Mouse (Mus musculus) limb, embryonic 15.5 days (tissue): ENCODE measurements around the gene Slc4a7. TPM values are rescaled to one million over a fixed set of nuclear protein-coding genes. Genes with fewer than 3 reads are reported as not detected.

Source experiments
- ATAC-seq: fragments of 200-750 bp; cut with Nextera tagmentation; 2 replicates; pipeline ENCODE4 v1.8.0; 2017; ENCODE audit warnings: low read depth, moderate TSS enrichment; ENCODE audit not compliant: insufficient number of reproducible peaks, low FRiP score, low TSS enrichment
- H3K27ac ChIP-seq: fragments of 300-500 bp; sonication (generic); 2 replicates; pipeline ENCODE4 v1.5.1; 2015; ENCODE audit warnings: moderate library complexity, mild to moderate bottlenecking, inconsistent platforms
- H3K27me3 ChIP-seq: fragments of 300-500 bp; sonication (generic); 2 replicates; pipeline ENCODE4 v1.6.1; 2015; ENCODE audit warnings: inconsistent platforms
- H3K36me3 ChIP-seq: fragments of 300-500 bp; sonication (generic); 2 replicates; pipeline ENCODE4 v1.6.1; 2015; ENCODE audit warnings: inconsistent platforms
- H3K4me1 ChIP-seq: fragments of 300-500 bp; sonication (generic); 2 replicates; pipeline ENCODE4 v1.6.1; 2015; ENCODE audit warnings: inconsistent platforms
- H3K4me2 ChIP-seq: fragments of 300-500 bp; sonication (generic); 2 replicates; pipeline ENCODE4 v1.6.1; 2015; ENCODE audit warnings: mild to moderate bottlenecking, inconsistent platforms
- H3K4me3 ChIP-seq: fragments of 300-500 bp; sonication (generic); 2 replicates; pipeline ENCODE4 v1.5.1; 2015; ENCODE audit warnings: mild to moderate bottlenecking, inconsistent platforms
- H3K9ac ChIP-seq: fragments of 300-500 bp; sonication (generic); 2 replicates; pipeline ENCODE4 v1.6.1; 2015; ENCODE audit warnings: inconsistent platforms
- H3K9me3 ChIP-seq: fragments of 300-500 bp; sonication (generic); 2 replicates; pipeline ENCODE4 v1.6.1; 2016; ENCODE audit warnings: inconsistent platforms
- WGBS: fragments of 180-500 bp; shearing (Covaris S2); methylation state at CpG from one replicate; pipeline ENCODE4 v1.1.7; 2015; 5-methylcytosine and 5-hydroxymethylcytosine counted together
- polyA plus RNA-seq: library from polyadenylated mRNA; unstranded; fragments of >200 nt; fragmentation: Nextera tagmentation; extraction: Ambion mirVana; gene quantifications from 2 replicates; pipeline ENCODE4 v1.2.1, GENCODE M21; 2015

The Slc4a7 gene
- polyA plus RNA-seq = 12.3 and 12.5 TPM in 2 replicates

GRCm38 (mm10) chr14:14701710-14702329, at the start of gene Slc4a7:
Slc4a7 (plus strand) TSS chr14:14702279.
- Histone ChIP-seq H3K27me3 (no peaks in the 10 kb centered on the region), H3K27ac (peak within 1 kb of the TSS; percentile 97), H3K9ac (peak within 1 kb of the TSS; percentile 84), H3K4me3 (peak within 1 kb of the TSS; percentile 89), H3K36me3 (no peaks in the 10 kb centered on the region), H3K4me1 (peaks cover 5% of the 10 kb centered on the region; the same call in 1 of the 2 replicates), H3K9me3 (no peaks in the 10 kb centered on the region), H3K4me2 (peak within 1 kb of the TSS; percentile 54)
- 81% methylated on average over 5 of the region's 5 CpGs for WGBS
- ATAC-seq = no peak

DNA sequence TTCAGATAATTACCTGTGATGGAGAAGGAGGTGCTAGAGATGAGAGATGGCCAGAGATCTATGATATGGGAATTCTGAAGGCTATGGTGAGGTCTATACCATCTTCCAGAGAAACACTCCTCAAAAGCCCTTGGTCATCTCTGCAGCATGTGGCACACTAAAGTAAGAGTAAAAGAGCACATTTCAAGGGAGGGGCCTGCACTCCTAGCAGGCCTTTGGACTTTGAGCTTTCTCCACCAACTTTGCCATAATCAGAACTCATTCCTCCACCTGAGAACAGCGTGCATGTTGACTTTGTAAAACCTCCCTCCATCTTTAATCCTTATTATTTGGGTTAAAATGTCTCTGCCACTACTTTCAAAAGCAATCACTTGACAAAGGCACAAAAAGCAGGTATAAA, 31.5 kb upstream of the Slc4a7 start:
- no peak for ATAC-seq

DNA sequence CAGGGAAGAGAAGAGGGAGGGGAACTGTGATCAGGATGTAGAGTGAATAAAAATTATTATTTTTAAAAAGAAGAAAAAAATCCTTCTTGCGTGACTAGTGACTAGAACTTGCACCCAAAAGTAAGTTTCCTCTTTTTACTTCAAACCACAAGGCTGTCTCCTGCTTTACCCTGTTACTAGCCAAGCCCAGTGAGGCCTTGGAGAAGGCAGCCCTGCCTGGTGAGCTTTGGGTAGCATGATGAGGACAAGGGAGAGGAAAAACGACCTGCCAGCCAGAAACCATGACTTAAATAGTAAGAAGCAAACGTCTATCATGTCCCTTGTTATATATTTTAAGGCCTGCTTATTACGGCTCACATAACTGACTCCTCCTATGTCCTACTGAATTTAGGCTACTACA, 20.5 kb upstream of the Slc4a7 start:
- 60% methylated on average over 4 of the region's 4 CpGs for WGBS
- H3K4me2 ChIP-seq = no peak overlapping the region

More for the DNA sequence above, 31.5 kb upstream of the Slc4a7 start:
- H3K9me3 ChIP-seq = no peaks in the 10 kb centered on the region
- H3K4me2 ChIP-seq = no peak overlapping the region
- no peak overlapping the region for H3K4me3 ChIP-seq
- no peaks in the 10 kb centered on the region for H3K4me1 ChIP-seq
- no peaks in the 10 kb centered on the region for H3K27me3 ChIP-seq
- no peaks in the 10 kb centered on the region for H3K36me3 ChIP-seq
- H3K27ac ChIP-seq = no peak overlapping the region
- WGBS = 89% methylated on average over 1 of the region's 1 CpGs
- no peak overlapping the region for H3K9ac ChIP-seq

GRCm38 (mm10) chr14:14684771-14685170, 17.3 kb upstream of the Slc4a7 start:
- no peaks in the 10 kb centered on the region for H3K27me3 ChIP-seq
- 65% methylated on average over 4 of the region's 4 CpGs for WGBS
- H3K27ac ChIP-seq = no peak overlapping the region
- H3K4me2 ChIP-seq = no peak overlapping the region
- no peak overlapping the region for H3K9ac ChIP-seq
- no peaks in the 10 kb centered on the region for H3K36me3 ChIP-seq
- no peaks in the 10 kb centered on the region for H3K9me3 ChIP-seq
- H3K4me3 ChIP-seq = no peak overlapping the region
- no peaks in the 10 kb centered on the region for H3K4me1 ChIP-seq
- no peak for ATAC-seq

More for the DNA sequence above, 20.5 kb upstream of the Slc4a7 start:
- Histone ChIP-seq H3K9ac (no peak overlapping the region), H3K4me1 (no peaks in the 10 kb centered on the region), H3K9me3 (no peaks in the 10 kb centered on the region), H3K27ac (no peak overlapping the region), H3K4me3 (no peak overlapping the region), H3K27me3 (no peaks in the 10 kb centered on the region), H3K36me3 (no peaks in the 10 kb centered on the region)
- ATAC-seq = no peak

DNA sequence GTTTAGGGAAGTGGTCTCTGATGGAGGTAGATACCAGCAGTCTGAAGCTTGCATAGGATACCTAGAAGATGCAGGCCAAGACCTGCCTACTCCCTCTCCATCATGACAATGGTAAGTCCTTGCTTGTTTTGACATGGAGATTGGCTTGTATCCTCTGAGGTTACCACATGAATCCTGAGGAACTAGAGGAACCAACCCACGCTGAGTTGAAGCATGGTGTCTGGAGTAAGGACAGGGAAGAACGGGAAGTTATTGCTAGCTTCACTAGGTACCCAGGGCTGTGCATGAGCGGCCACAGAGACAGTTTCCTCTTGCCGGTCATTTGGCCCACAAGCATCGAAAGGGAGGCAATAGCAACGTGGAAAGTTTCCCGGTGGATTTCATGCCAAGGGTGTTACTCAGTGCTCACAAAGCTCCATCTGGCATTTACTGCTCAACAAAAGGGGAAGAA, 16.0 kb upstream of the Slc4a7 start:
- Histone ChIP-seq H3K4me3 (no peak overlapping the region), H3K4me2 (no peak overlapping the region), H3K4me1 (no peaks in the 10 kb centered on the region), H3K27me3 (no peaks in the 10 kb centered on the region), H3K36me3 (no peaks in the 10 kb centered on the region), H3K9me3 (no peaks in the 10 kb centered on the region), H3K9ac (no peak overlapping the region), H3K27ac (no peak overlapping the region)
- no peak for ATAC-seq
- 64% methylated on average over 7 of the region's 7 CpGs for WGBS

DNA sequence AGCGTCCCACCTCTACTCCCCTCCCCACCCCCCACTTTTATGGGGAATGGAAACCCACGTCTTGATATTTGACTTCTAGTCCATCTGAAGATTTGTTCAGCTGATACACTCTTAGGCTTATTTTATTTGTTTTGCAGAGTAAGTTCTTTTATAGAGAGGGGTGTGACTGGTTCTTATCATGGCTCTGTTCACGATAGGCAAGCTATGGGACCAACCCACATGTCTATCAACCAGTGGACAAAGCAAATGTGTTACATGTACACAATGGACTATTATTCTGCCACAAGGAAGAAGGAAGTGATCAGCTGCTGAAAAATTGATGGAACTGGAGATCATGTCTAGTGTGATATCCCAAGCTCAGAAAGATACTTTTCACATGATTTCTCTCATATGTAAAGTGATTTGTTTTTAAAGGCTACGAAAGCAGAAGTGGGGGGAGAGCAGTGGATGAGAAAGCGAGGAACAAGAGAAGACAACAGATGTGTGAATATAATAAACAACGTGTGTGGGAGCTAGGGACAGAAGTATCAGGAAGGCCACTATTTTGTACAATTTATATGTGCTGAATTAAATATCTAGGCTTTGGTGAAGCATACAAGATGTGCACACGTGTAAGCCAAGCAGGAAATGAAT, 14.7 kb upstream of the Slc4a7 start:
- no peak for ATAC-seq
- no peaks in the 10 kb centered on the region for H3K36me3 ChIP-seq
- H3K9me3 ChIP-seq = no peaks in the 10 kb centered on the region
- H3K27me3 ChIP-seq = no peaks in the 10 kb centered on the region
- no peak overlapping the region for H3K9ac ChIP-seq
- no peak overlapping the region for H3K4me2 ChIP-seq
- H3K4me3 ChIP-seq = no peak overlapping the region
- H3K4me1 ChIP-seq = no peaks in the 10 kb centered on the region
- H3K27ac ChIP-seq = no peak overlapping the region
- WGBS = 68% methylated on average over 7 of the region's 7 CpGs

DNA sequence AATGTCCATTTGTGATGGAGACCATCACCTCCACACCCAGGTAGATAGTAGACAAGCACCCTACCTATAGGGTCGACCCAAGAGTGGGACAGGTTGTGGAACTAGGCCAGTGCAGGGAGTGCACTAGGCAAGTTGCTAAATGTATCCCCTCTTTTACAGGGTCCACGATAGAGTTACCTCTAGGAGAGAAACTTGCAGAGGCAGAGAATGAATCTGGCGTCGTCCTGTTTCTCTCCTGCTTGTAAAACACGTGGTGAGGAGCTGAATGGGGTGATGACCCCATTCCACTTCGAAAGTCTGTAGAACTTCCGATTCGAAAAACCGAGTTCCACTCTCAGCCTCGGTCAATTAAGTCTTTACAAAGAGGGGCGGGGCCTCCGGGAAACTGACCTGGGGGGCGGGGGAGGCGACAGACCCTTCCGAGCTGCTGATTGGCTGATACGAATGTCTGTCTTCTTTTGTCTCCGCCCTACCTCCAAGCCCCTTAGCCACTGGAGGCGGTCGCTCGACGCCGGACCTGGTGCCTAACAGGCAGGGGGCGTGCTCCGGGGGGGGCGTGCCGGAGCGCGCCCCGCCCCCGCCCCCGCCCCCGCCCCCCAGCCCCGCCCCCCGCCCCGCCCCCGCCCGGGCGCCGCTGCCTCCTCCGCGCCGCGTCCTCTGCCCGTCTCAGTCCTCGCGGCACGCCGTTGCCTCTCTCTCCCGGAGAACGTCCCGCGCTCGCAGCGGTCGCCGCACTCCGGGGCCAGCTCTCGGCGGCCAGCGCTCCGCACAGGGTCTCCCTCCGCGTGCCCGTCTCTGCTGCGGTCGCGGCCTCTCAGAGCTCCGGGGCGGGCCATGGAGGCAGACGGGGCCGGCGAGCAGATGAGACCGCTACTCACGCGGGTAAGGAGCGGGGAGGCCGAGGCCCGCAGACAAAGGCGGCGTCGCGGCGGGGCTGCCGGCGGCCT, 593 bp downstream of the Slc4a7 start:
- Histone ChIP-seq H3K9me3 (no peaks in the 10 kb centered on the region), H3K27ac (peak overlapping the region; percentile 97), H3K9ac (peak overlapping the region; percentile 84), H3K27me3 (no peaks in the 10 kb centered on the region), H3K4me2 (peak overlapping the region; percentile 54), H3K4me1 (peaks cover 5% of the 10 kb centered on the region; the same call in 1 of the 2 replicates), H3K4me3 (peak overlapping the region; percentile 89), H3K36me3 (no peaks in the 10 kb centered on the region)
- under 1% methylated on average over 50 of the region's 85 CpGs for WGBS
- ATAC-seq = peak; percentile 98

- H3K4me3 ChIP-seq = peak overlapping the region; percentile 89
- peaks cover 5% of the 10 kb centered on the region; the same call in 1 of the 2 replicates for H3K4me1 ChIP-seq
- H3K9ac ChIP-seq = peak overlapping the region; percentile 84
- WGBS = under 1% methylated on average over 59 of the region's 60 CpGs
- peak; percentile 32; the same call in 1 of the 2 replicates for ATAC-seq
- no peaks in the 10 kb centered on the region for H3K27me3 ChIP-seq
- peak overlapping the region; percentile 54 for H3K4me2 ChIP-seq
- H3K27ac ChIP-seq = peak overlapping the region; percentile 97
- H3K36me3 ChIP-seq = peaks cover under 1% of the 10 kb centered on the region; the same call in 1 of the 2 replicates
- H3K9me3 ChIP-seq = no peaks in the 10 kb centered on the region
Observed at GRCm38 (mm10) chr14:14703346-14703871, 1.3 kb downstream of the Slc4a7 start.

DNA sequence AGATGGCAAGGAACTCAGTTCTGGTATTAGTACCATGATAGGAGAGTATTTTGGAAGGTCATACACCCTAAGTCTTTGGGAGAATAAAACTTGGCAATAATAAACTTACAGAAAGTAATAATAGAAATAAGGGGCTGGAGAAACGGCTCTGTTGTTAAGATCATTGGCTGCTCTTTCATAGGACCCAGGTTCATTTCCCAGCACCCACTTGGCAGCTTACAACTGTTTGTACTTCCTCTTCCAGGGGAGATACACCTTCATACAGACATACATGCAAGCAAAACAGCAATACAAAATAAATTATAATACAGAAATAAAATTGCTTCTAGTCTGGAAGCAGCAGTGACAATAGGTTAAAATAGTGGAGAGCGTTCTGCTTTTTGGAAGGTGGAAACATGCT, 2.6 kb downstream of the Slc4a7 start:
- peak overlapping the region; percentile 89; the same call in 1 of the 2 replicates for H3K4me3 ChIP-seq
- no peak overlapping the region for H3K27ac ChIP-seq
- peak overlapping the region; percentile 54 for H3K4me2 ChIP-seq
- 69% methylated on average over 2 of the region's 2 CpGs for WGBS
- ATAC-seq = no peak
- no peak overlapping the region for H3K9ac ChIP-seq
- H3K27me3 ChIP-seq = no peaks in the 10 kb centered on the region
- H3K36me3 ChIP-seq = peaks cover 3% of the 10 kb centered on the region; the same call in 1 of the 2 replicates
- H3K9me3 ChIP-seq = no peaks in the 10 kb centered on the region
- H3K4me1 ChIP-seq = peaks cover 5% of the 10 kb centered on the region; the same call in 1 of the 2 replicates

DNA sequence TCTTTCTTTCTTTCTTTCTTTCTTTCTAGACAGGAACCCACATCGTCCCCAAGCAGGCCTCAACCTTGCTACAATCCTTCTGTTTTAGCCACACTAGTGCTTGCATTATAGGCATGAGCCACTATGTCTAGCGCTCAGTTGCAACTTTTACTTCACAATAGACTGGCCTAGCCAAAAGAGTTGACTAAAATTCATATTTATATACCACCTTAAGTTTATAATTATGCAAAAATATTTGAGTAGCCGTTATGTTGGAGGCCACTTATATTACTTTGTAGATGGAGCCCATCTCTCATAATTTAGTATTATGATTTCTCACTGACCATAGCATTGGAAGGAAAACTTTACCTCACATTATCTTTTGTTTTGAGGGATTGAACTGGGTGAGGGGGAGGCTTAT, 3.0 kb downstream of the Slc4a7 start:
- H3K4me1 ChIP-seq = peaks cover 5% of the 10 kb centered on the region; the same call in 1 of the 2 replicates
- H3K9ac ChIP-seq = no peak overlapping the region
- no peaks in the 10 kb centered on the region for H3K9me3 ChIP-seq
- ATAC-seq = no peak
- H3K27ac ChIP-seq = no peak overlapping the region
- WGBS = 84% methylated on average over 3 of the region's 3 CpGs
- H3K4me3 ChIP-seq = no peak overlapping the region
- no peaks in the 10 kb centered on the region for H3K27me3 ChIP-seq
- H3K4me2 ChIP-seq = no peak overlapping the region
- peaks cover 3% of the 10 kb centered on the region; the same call in 1 of the 2 replicates for H3K36me3 ChIP-seq

DNA sequence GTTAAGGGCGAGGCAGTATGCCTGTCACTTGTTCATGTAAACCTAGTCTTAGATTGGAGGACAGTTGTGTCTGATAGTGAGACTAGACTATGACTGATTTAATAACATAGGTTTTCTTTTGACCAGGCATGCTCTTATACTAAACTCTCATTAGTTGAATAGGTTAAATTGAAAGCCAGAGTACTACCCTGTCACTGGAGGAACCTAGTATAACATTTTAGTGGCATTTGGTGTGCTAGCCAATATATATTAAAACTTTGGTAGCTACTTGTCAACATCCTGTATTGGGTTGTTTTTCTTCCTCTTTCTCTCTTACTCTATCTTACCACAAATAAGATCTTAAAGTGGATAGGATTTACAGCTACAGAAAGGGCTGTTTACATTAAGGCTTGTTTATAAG, 4.3 kb downstream of the Slc4a7 start:
- peaks cover 5% of the 10 kb centered on the region; the same call in 1 of the 2 replicates for H3K4me1 ChIP-seq
- no peaks in the 10 kb centered on the region for H3K9me3 ChIP-seq
- H3K4me3 ChIP-seq = no peak overlapping the region
- H3K4me2 ChIP-seq = no peak overlapping the region
- H3K27me3 ChIP-seq = no peaks in the 10 kb centered on the region
- no peak overlapping the region for H3K27ac ChIP-seq
- H3K36me3 ChIP-seq = peaks cover 8% of the 10 kb centered on the region; the same call in 1 of the 2 replicates
- no peak overlapping the region for H3K9ac ChIP-seq
- 78% methylated on average over 1 of the region's 1 CpGs for WGBS
- no peak for ATAC-seq
